Mouse (Mus musculus) midbrain, embryonic 14.5 days (tissue): ENCODE data around the gene Smim15. TPM values are rescaled to one million over a fixed set of nuclear protein-coding genes. Genes with fewer than 3 reads are reported as not detected.

Source experiments
- ATAC-seq: fragments of 200-750 bp; cut with Nextera tagmentation; 2 replicates; pipeline ENCODE4 v1.8.0; 2017; ENCODE audit warnings: moderate number of reproducible peaks, moderate library complexity; ENCODE audit not compliant: low FRiP score, low TSS enrichment
- DNase-seq: peaks from one replicate; pipeline ENCODE4 v3.0.0-alpha.2; 2015
- H3K27ac ChIP-seq: fragments of 300-500 bp; sonication (generic); replicated peaks from 2 replicates; pipeline ENCODE4 v1.5.1; 2014; ENCODE audit warnings: mild to moderate bottlenecking, low read depth, low read length, moderate library complexity
- H3K27me3 ChIP-seq: fragments of 300-500 bp; sonication (generic); 2 replicates; pipeline ENCODE4 v1.6.1; 2014; ENCODE audit warnings: low read length, control low read depth, mixed read lengths; ENCODE audit not compliant: control insufficient read depth, insufficient read depth
- H3K36me3 ChIP-seq: fragments of 300-500 bp; sonication (generic); 2 replicates; pipeline ENCODE4 v1.6.1; 2014; ENCODE audit warnings: low read length, control low read depth; ENCODE audit not compliant: control insufficient read depth, insufficient read depth
- H3K4me1 ChIP-seq: fragments of 300-500 bp; sonication (generic); 2 replicates; pipeline ENCODE4 v1.6.1; 2014; ENCODE audit warnings: mild to moderate bottlenecking, antibody characterized with exemption, low read length, control low read depth; ENCODE audit not compliant: control insufficient read depth, insufficient read depth
- H3K4me2 ChIP-seq: fragments of 300-500 bp; sonication (generic); 2 replicates; pipeline ENCODE4 v1.6.1; 2014; ENCODE audit warnings: mild to moderate bottlenecking, low read length, moderate library complexity
- H3K4me3 ChIP-seq: fragments of 300-500 bp; sonication (generic); replicated peaks from 2 replicates; pipeline ENCODE4 v1.5.1; 2014; ENCODE audit warnings: low read depth, low read length
- H3K9ac ChIP-seq: fragments of 300-500 bp; sonication (generic); replicated peaks from 2 replicates; pipeline ENCODE4 v1.6.1; 2014; ENCODE audit warnings: mild to moderate bottlenecking, low read length, moderate library complexity
- H3K9me3 ChIP-seq: fragments of 300-500 bp; sonication (generic); 2 replicates; pipeline ENCODE4 v1.6.1; 2016; ENCODE audit warnings: low read length, control low read depth, mixed read lengths; ENCODE audit not compliant: control insufficient read depth
- WGBS: fragments of 180-500 bp; shearing (Covaris S2); extraction: QIAGEN DNeasy Blood & Tissue Kit; methylation state at CpG from one replicate; pipeline ENCODE4 v1.1.7; 2014; 5-methylcytosine and 5-hydroxymethylcytosine counted together
- polyA plus RNA-seq: library from polyadenylated mRNA; unstranded; fragments of >200 nt; fragmentation: Nextera tagmentation; extraction: Ambion mirVana; gene quantifications from 2 replicates; pipeline ENCODE4 v1.2.1, GENCODE M21; 2014

Gene Smim15
- polyA plus RNA-seq, 1 experiment from 2014 or later, result 37.9 TPM

DNA sequence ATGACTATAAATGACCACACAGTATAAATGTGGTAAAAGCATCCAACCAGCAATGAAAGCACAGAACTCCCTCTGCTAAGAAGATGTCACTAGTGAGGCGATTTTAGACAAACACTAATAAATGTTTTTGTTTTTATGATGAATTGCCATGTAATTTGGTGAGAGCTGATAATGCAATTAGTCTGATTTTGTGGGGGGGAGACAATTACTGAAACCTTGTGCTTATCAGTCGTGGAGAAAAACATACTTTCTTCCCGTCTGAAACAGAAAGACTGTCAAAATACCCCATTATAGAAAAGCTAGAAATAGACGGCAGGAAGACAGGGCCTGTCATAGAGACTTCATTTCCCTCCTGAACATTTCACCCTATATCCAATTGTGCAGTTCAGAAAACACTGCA is 24.9 kb downstream of the Smim15 start:
- Histone ChIP-seq H3K36me3 (no peaks in the 10 kb centered on the region), H3K9ac (no peak overlapping the region), H3K27me3 (no peaks in the 10 kb centered on the region), H3K4me3 (no peak overlapping the region), H3K4me1 (peaks cover 4% of the 10 kb centered on the region), H3K9me3 (no peaks in the 10 kb centered on the region), H3K4me2 (no peak overlapping the region), H3K27ac (no peak overlapping the region)
- DNase-seq (no peak), ATAC-seq (no peak)
- WGBS, result 77% methylated on average over 4 of the region's 4 CpGs

DNA sequence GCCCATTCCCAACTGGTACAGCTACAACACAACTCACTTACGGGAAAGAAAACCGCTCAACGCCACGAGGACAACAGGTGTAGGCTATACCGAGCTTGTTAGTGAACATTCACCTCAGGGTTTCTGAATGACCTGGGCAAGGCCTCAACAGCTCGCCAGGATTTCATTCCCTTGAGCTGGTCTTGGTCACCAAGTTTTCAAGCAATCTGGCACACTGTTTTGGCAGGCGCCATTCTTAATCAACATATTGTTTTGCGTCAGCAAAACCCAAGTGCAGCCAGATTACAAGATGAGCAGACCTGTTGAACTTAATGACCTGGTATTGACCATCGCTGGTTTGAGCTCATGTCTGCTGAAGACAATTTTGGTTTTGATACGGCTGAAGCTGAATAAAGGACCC is 25.9 kb downstream of the Smim15 start:
- no peaks in the 10 kb centered on the region for H3K27me3 ChIP-seq
- H3K9me3 ChIP-seq, result no peaks in the 10 kb centered on the region
- no peaks in the 10 kb centered on the region for H3K36me3 ChIP-seq
- 96% methylated on average over 10 of the region's 10 CpGs for WGBS
- no peak overlapping the region for H3K9ac ChIP-seq
- no peaks in the 10 kb centered on the region for H3K4me1 ChIP-seq
- DNase-seq (no peak), ATAC-seq (no peak)
- no peak overlapping the region for H3K4me3 ChIP-seq
- H3K27ac ChIP-seq, result no peak overlapping the region
- no peak overlapping the region for H3K4me2 ChIP-seq

GRCm38 (mm10) chr13:108077476-108077875 is 33.2 kb downstream of the Smim15 start:
- Histone ChIP-seq H3K9me3 (no peaks in the 10 kb centered on the region), H3K27ac (no peak overlapping the region), H3K4me3 (no peak overlapping the region), H3K27me3 (no peaks in the 10 kb centered on the region), H3K4me2 (no peak overlapping the region), H3K9ac (no peak overlapping the region), H3K4me1 (no peaks in the 10 kb centered on the region), H3K36me3 (no peaks in the 10 kb centered on the region)
- ATAC-seq (no peak), DNase-seq (no peak)
- WGBS, result 80% methylated on average over 6 of the region's 6 CpGs

DNA sequence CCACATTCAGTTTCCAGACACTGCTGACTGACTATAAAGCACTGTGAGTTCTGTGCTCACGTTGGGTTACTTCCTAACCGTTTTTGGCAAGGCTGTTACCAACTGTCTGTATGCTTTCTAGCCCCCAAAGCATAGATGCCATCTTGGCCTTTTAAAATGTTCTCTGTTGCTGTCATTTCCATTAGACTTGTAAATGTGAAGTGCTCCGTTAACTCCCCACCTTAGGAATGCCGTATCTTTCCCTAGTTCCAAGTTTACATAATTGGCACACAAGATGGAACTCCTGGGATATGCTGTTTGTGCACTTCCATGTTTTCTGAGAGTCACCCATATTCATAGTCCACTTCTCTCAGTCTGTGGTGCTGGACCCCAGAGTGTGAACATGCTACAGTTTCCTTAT is 33.7 kb downstream of the Smim15 start:
- H3K4me2 ChIP-seq, result no peak overlapping the region
- H3K9me3 ChIP-seq, result no peaks in the 10 kb centered on the region
- no peak overlapping the region for H3K4me3 ChIP-seq
- DNase-seq (no peak), ATAC-seq (no peak)
- no peaks in the 10 kb centered on the region for H3K27me3 ChIP-seq
- no peak overlapping the region for H3K9ac ChIP-seq
- H3K27ac ChIP-seq, result no peak overlapping the region
- H3K36me3 ChIP-seq, result no peaks in the 10 kb centered on the region
- H3K4me1 ChIP-seq, result no peaks in the 10 kb centered on the region
- WGBS, result 81% methylated on average over 4 of the region's 4 CpGs

DNA sequence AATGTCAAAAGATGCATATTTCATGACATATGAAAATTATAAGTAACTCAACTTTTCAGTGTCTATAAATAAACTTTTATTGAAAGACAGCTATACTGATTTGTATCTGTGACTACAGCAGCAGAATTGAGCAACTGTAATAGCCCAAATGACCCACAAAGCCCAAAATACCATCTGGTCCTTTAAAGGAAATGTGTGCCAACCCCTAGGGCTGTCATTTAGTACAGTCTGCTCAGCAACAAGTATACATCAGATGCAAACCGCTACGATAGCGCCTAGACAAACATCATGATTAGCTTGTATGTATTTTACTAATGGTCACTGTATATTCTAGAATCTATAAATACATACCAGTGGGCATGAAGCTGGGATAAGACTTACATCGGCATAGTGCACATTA is 39.8 kb downstream of the Smim15 start:
- H3K27me3 ChIP-seq, result no peaks in the 10 kb centered on the region
- DNase-seq (no peak), ATAC-seq (no peak)
- no peaks in the 10 kb centered on the region for H3K4me1 ChIP-seq
- H3K9ac ChIP-seq, result no peak overlapping the region
- 98% methylated on average over 4 of the region's 4 CpGs for WGBS
- no peak overlapping the region for H3K4me2 ChIP-seq
- H3K9me3 ChIP-seq, result no peaks in the 10 kb centered on the region
- H3K36me3 ChIP-seq, result no peaks in the 10 kb centered on the region
- H3K27ac ChIP-seq, result no peak overlapping the region
- H3K4me3 ChIP-seq, result no peak overlapping the region

GRCm38 (mm10) chr13:108086036-108086435 is 41.8 kb downstream of the Smim15 start:
- no peak for DNase-seq
- no peak for ATAC-seq
- WGBS, result 85% methylated on average over 5 of the region's 5 CpGs
- no peaks in the 10 kb centered on the region for H3K27me3 ChIP-seq
- H3K4me1 ChIP-seq, result no peaks in the 10 kb centered on the region
- H3K4me2 ChIP-seq, result no peak overlapping the region
- H3K4me3 ChIP-seq, result no peak overlapping the region
- H3K36me3 ChIP-seq, result no peaks in the 10 kb centered on the region
- H3K9me3 ChIP-seq, result no peaks in the 10 kb centered on the region
- H3K27ac ChIP-seq, result no peak overlapping the region
- no peak overlapping the region for H3K9ac ChIP-seq

- Histone ChIP-seq H3K9ac (no peak overlapping the region), H3K9me3 (no peaks in the 10 kb centered on the region), H3K4me3 (no peak overlapping the region), H3K4me2 (no peak overlapping the region), H3K27ac (no peak overlapping the region), H3K27me3 (no peaks in the 10 kb centered on the region), H3K4me1 (no peaks in the 10 kb centered on the region), H3K36me3 (no peaks in the 10 kb centered on the region)
- DNase-seq (no peak), ATAC-seq (no peak)
- WGBS, result 91% methylated on average over 4 of the region's 4 CpGs
Observed at GRCm38 (mm10) chr13:108086724-108087123, 42.5 kb downstream of the Smim15 start.

- H3K4me2 ChIP-seq, result no peak overlapping the region
- no peak overlapping the region for H3K4me3 ChIP-seq
- no peaks in the 10 kb centered on the region for H3K9me3 ChIP-seq
Observed at GRCm38 (mm10) chr13:108092290-108092689, 48.0 kb downstream of the Smim15 start.

DNA sequence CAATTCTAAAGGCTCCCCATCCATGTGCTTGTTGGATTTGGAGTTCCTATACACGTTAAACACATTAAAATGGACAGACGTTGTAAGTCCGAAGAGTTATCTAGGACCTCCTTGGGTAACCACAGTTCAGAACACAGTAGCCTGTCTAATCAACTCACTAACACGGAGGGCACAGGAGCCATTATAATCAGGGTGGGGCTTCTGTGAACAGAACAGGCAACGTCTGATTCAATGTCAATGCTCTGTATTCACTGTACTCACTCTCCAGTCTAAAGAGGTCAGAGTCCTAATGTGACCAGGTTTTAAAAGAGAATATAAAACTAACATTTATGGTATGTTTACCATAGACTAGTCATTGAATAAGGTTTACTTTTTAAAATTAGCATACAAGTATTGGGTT is 50.4 kb downstream of the Smim15 start:
- Histone ChIP-seq H3K27me3 (no peaks in the 10 kb centered on the region), H3K4me2 (no peak overlapping the region), H3K9me3 (no peaks in the 10 kb centered on the region), H3K4me3 (no peak overlapping the region), H3K36me3 (no peaks in the 10 kb centered on the region), H3K9ac (no peak overlapping the region), H3K4me1 (no peaks in the 10 kb centered on the region), H3K27ac (no peak overlapping the region)
- ATAC-seq (no peak), DNase-seq (no peak)
- 95% methylated on average over 5 of the region's 5 CpGs for WGBS

More at GRCm38 (mm10) chr13:108092290-108092689, 48.0 kb downstream of the Smim15 start:
- ATAC-seq, result no peak
- H3K36me3 ChIP-seq, result no peaks in the 10 kb centered on the region
- no peak for DNase-seq
- H3K4me1 ChIP-seq, result no peaks in the 10 kb centered on the region
- no peak overlapping the region for H3K9ac ChIP-seq
- whole genome bisulfite sequencing, result 74% methylated on average over 7 of the region's 7 CpGs
- H3K27me3 ChIP-seq, result no peaks in the 10 kb centered on the region
- no peak overlapping the region for H3K27ac ChIP-seq
